Mouse (Mus musculus) layer of hippocampus, postnatal 36 days (tissue): ENCODE measurements at regions not wholly inside any gene's neighbourhood (a gene's known extent, or its start where the extent isn't known, plus 50 kb on each side); places are given as distances from the start of the nearest gene placed in this dataset.
A peak's percentile ranks its signal among the peaks of the same experiment; 100 is the strongest.

Experiments
- DNase-seq, 2 experiments: peaks; one replicate each; pipeline ENCODE4 v3.0.0; 2022

DNA sequence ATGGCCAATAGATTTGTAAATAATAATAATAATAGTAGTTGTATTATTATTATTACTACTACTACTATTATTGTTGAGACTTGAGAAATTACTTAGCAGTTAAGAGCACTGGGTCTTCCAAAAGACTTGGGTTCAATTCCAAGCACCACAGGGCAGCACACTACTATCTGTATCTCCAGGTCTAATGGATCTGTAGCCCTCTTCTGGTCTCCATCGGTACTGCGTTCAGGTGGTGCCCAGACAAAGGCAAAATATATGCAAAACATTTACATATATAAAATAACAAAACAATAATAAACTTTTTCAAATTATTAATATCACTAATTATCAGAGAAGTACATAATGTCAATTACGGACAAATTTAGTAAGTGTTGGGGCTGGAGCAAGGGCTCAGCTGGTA, 69.1 kb upstream of the Rad23b start:
- no peak for DNase-seq

DNA sequence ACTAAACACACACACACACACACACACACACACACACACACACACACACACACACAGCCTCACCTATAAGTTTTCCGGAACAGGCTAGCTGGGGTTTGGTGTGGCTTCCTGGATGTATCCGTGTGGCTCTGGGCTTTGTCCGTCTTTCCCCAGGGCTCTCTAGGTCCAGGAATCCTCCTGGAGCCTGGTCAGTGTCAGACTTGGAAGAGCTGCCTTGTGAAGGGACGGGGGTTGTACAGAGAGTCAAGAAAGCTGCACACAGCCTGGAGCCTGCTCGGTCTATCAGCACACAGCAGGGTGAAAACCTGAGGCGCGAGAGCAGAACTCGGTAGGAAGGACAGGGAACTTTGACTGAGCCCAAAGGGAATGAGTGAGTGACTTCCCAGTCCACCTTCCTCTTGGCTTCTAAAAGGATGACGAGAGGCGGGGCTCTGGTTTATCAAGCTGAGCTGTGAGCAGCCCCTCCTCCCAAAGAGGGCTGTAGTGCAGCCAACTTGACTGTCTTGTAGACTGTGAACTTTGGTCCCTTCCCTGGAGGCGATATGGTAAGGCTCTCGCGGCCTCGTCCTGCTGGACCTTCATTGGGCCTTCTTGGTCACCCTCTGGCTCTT, 68.3 kb upstream of the Rad23b start:
- DNase-seq = no peak

- no peak for DNase-seq
Measured at GRCm38 (mm10) chr4:55282474-55282873, 67.4 kb upstream of the Rad23b start.

DNA sequence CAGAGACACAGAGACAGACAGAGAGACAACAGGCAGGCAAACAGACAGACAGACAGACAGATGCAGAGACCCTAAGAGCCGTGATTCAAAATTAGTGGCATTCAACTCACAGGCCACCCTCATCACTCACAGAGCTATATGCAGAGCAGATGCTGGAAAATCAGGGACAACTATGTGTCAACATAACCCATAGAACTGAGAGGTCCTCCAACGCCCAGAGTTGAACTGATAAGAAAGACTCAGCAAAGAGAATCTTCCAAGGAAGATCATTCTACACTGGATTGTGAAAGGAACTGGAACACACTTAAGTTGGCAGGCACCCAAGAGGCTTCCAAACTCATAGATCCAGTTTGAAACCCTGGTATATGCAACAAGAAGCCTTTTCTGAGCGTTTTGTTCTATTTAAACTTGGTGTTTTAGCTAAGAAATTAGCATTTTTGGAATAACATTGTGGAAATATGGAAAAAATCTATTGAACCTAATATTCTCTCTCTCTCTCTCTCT, 65.1 kb upstream of the Rad23b start:
- DNase-seq = no peak

DNA sequence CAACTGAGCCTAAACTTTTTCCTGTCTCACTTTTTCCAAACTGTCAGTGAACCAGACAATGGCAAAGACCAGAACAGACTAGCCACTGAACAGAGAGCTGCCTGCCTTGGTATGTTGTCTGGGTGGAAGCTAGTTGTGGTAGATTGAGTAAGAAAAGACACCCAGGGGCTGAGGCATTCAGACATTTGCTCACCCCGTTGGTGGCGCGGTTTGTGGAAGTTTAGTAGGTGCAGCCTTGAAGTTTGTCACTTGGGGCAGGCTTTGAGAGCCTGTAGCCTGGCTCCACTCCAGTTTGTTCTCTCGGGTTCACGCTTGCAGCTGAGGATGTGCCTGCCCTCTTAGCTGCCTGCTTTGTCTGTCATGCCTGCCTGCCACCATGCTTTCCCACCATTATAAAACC, 64.2 kb upstream of the Rad23b start:
- DNase-seq = no peak

DNA sequence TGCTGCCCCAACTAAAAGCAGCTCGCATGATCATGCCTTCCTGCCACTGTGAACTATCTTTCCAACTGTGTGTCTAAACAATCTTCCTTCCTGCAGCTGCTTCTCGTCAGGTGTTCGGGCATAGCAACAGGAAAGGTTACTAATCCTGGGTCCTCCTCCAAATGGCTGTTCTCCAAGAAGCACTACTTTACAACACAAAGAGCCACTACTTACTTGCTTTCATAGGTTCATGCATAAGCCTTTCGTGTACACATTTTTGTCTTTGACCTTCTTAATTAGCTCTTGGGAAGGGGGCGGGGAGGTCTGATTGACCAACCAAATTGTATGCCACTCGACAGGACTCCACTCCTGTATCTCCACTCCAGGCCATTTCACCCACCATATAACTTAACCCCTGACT, 61.4 kb upstream of the Rad23b start:
- no peak for DNase-seq

DNA sequence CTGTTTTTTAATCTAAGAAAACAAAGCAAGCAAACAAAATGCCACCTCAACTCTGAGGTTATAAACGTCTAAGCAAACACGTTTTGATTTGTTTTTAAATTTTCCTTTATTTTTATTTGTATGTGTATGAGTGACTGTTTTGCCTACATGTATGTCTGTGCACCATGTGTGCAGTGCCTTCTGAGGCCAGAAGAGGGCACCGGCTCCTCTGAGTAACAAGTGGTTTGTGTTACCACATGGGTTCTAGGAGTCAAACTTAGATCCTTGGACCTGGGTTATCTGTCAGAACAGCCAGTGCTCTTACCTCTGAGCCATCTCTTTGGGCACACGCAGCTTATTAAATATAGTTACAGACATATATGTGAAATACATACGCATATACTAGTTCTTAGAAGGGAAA, 57.6 kb upstream of the Rad23b start:
- no peak for DNase-seq

DNA sequence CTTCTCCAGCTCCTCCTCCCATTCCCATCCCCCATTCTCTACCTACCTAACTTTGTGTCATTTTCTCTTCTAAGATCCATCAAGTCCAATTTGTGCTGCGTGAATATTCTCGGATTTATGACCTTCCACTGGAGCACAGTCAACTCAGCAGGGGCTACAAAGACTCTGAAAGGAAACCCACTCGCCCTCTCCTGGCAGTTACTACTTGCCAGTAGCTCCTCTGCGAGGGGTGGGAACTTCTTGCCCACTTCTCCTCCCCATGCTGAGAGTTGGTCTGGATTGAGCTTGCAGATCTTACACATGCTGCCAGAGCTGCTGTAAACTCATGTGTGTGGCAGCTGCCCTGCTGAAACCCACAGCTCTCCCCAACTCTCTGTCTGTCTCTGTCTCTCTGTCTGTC, 57.1 kb upstream of the Rad23b start:
- DNase-seq = no peak

- no peak for DNase-seq
Measured at GRCm38 (mm10) chr4:55293347-55294079, 56.3 kb upstream of the Rad23b start.

- peak; percentile 36 to 40 for DNase-seq
Measured at GRCm38 (mm10) chr4:55294255-55294687, 55.6 kb upstream of the Rad23b start.

GRCm38 (mm10) chr4:55297841-55298240, 52.0 kb upstream of the Rad23b start:
- no peak for DNase-seq
